Mouse (Mus musculus): ENCODE results near the gene Sox30. TPM values are rescaled to one million over a fixed set of nuclear protein-coding genes. Genes with fewer than 3 reads are reported as not detected.
"Not testable (repeated sequence)": the region's sequence is repeated elsewhere in the genome, so short reads cannot be mapped to it uniquely, and the experiment has no call there.

Gene Sox30
- polyA plus RNA-seq, 1 experiment from 2014 or later = 0.23 TPM

DNA sequence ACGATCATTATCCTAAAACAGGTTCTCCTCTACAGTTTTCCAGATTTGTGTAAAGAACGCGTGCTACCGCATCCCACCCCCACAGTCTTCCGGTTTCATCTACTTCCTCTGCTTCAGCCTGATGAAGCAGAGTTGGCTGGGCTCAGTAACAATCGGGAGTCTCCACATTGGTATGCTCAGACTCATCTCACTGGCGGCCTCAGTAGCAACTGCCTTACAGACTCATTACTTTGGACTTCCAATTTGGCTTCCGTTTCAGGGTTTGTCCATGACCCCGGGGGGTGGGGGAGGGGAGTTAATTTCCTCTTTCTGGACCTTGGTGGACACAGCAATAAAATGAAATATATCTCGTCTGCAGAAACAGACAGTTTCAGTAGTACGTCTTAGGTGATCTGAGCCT lies 59.2 kb downstream of the Sox30 start:
- Histone ChIP-seq H3K27me3 (ENCODE audit: control insufficient read depth, insufficient read depth, low read length) (no peaks in the 10 kb centered on the region), H3K4me2 (ENCODE audit: low read depth, severe bottlenecking) (no peak overlapping the region), H3K36me3 (ENCODE audit: control insufficient read depth, insufficient read depth, low read length) (no peaks in the 10 kb centered on the region), H3K4me3 (ENCODE audit: low read depth, low read length) (no peak overlapping the region), H3K4me1 (ENCODE audit: control insufficient read depth, insufficient read depth, low read length) (0 out of 2 replicates have a peak, but pooled peaks cover 3% of the 10 kb centered on the region), H3K9me3 (ENCODE audit: control insufficient read depth, low read length) (no peaks in the 10 kb centered on the region), H3K27ac (replicated peaks; ENCODE audit: low read depth, low read length) (no peak overlapping the region), H3K9ac (ENCODE audit: low read length) (no peak overlapping the region)
- 40% methylated on average over 11 of the region's 11 CpGs for WGBS
- DNase-seq (ENCODE audit: low spot score) = peak; percentile 44
- ATAC-seq (ENCODE audit: insufficient number of reproducible peaks, low FRiP score, low TSS enrichment, low read depth) = no peak

GRCm38 (mm10) chr11:46040841-46041556 lies 60.9 kb downstream of the Sox30 start:
- 89% methylated on average over 9 of the region's 9 CpGs for WGBS
- no peak overlapping the region for H3K4me3 ChIP-seq (ENCODE audit: low read depth, low read length)

DNA sequence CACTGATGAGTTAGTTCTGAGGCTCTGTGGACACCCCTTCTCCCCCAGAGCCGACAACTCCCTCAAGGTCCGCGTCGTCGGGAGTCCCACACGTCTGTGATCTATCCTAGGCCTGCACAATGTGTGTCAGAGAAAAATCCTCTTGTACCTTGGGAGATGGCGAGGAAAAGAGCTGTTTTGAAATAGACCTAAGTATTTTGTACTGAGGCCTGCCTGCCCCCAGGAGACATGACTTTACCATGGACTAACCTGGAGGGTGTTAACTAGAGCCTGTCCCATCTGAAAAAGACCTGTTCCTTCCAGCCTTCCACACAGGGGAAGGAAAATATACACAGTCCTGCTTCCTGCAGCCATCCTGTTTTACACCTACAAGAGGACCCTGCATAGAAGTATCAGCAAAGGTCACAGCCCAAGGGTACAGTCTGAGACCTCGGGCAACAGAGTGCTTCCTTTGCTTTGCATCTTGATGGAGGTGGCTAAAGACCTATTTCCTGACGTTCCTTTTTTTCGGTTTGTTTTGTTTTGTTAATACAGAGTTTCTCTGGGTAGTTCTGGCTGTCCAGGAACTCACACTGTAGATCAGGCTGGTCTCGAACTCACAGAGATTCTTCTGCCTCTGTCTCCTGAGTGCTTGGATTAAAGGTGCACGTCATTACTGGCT lies 61.6 kb downstream of the Sox30 start:
- no peak for ATAC-seq (ENCODE audit: insufficient number of reproducible peaks, low FRiP score, low TSS enrichment, low read depth)
- Histone ChIP-seq H3K9me3 (ENCODE audit: control insufficient read depth, low read length) (no peaks in the 10 kb centered on the region), H3K4me2 (ENCODE audit: low read depth, severe bottlenecking) (no peak overlapping the region), H3K27me3 (ENCODE audit: control insufficient read depth, insufficient read depth, low read length) (no peaks in the 10 kb centered on the region), H3K27ac (replicated peaks; ENCODE audit: low read depth, low read length) (no peak overlapping the region), H3K4me1 (ENCODE audit: control insufficient read depth, insufficient read depth, low read length) (0 out of 2 replicates have a peak, but pooled peaks cover 3% of the 10 kb centered on the region), H3K4me3 (ENCODE audit: low read depth, low read length) (no peak overlapping the region), H3K36me3 (ENCODE audit: control insufficient read depth, insufficient read depth, low read length) (no peaks in the 10 kb centered on the region), H3K9ac (ENCODE audit: low read length) (no peak overlapping the region)
- DNase-seq (ENCODE audit: low spot score) = no peak
- 77% methylated on average over 12 of the region's 12 CpGs for WGBS

More at GRCm38 (mm10) chr11:46040841-46041556, 60.9 kb downstream of the Sox30 start:
- no peaks in the 10 kb centered on the region for H3K36me3 ChIP-seq (ENCODE audit: control insufficient read depth, insufficient read depth, low read length)
- no peak overlapping the region for H3K9ac ChIP-seq (ENCODE audit: low read length)
- no peaks in the 10 kb centered on the region for H3K9me3 ChIP-seq (ENCODE audit: control insufficient read depth, low read length)
- H3K4me1 ChIP-seq (ENCODE audit: control insufficient read depth, insufficient read depth, low read length) = 0 out of 2 replicates have a peak, but pooled peaks cover 3% of the 10 kb centered on the region
- no peak overlapping the region for H3K27ac ChIP-seq (replicated peaks; ENCODE audit: low read depth, low read length)
- H3K4me2 ChIP-seq (ENCODE audit: low read depth, severe bottlenecking) = no peak overlapping the region
- ATAC-seq (ENCODE audit: insufficient number of reproducible peaks, low FRiP score, low TSS enrichment, low read depth) = no peak
- no peaks in the 10 kb centered on the region for H3K27me3 ChIP-seq (ENCODE audit: control insufficient read depth, insufficient read depth, low read length)
- no peak for DNase-seq (ENCODE audit: low spot score)

GRCm38 (mm10) chr11:46044781-46045180 lies 64.7 kb downstream of the Sox30 start:
- H3K9me3 ChIP-seq (ENCODE audit: control insufficient read depth, low read length) = no peaks in the 10 kb centered on the region
- no peak overlapping the region for H3K4me2 ChIP-seq (ENCODE audit: low read depth, severe bottlenecking)
- H3K27ac ChIP-seq (replicated peaks; ENCODE audit: low read depth, low read length) = no peak overlapping the region
- 0 out of 2 replicates have a peak, but pooled peaks cover under 1% of the 10 kb centered on the region for H3K4me1 ChIP-seq (ENCODE audit: control insufficient read depth, insufficient read depth, low read length)
- H3K4me3 ChIP-seq (ENCODE audit: low read depth, low read length) = no peak overlapping the region
- H3K27me3 ChIP-seq (ENCODE audit: control insufficient read depth, insufficient read depth, low read length) = no peaks in the 10 kb centered on the region
- no peak for DNase-seq (ENCODE audit: low spot score)
- no peak for ATAC-seq (ENCODE audit: insufficient number of reproducible peaks, low FRiP score, low TSS enrichment, low read depth)
- H3K9ac ChIP-seq (ENCODE audit: low read length) = no peak overlapping the region
- 88% methylated on average over 5 of the region's 5 CpGs for WGBS
- no peaks in the 10 kb centered on the region for H3K36me3 ChIP-seq (ENCODE audit: control insufficient read depth, insufficient read depth, low read length)

DNA sequence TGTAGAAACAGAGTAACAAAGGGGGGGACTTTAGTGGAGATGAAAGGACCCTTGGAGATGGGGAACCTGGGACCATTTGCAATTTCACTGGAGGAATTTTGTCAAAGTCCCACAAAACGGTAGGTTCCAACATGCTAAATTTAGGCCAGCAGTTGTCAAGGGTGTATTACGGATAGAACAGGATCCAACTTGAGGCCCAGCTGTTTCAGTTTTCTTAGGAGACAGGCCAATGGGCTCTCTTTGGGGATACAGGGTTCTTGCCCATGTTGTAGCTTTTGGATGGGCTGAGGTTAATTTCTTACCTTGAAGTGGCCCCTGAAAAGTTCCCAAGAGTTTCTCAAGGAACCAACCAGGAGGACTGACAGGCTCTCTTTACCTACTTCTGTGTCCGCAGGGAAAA lies 67.2 kb downstream of the Sox30 start:
- Histone ChIP-seq H3K27ac (replicated peaks; ENCODE audit: low read depth, low read length) (no peak overlapping the region), H3K9ac (ENCODE audit: low read length) (no peak overlapping the region), H3K4me1 (ENCODE audit: control insufficient read depth, insufficient read depth, low read length) (no peaks in the 10 kb centered on the region), H3K36me3 (ENCODE audit: control insufficient read depth, insufficient read depth, low read length) (no peaks in the 10 kb centered on the region), H3K4me3 (ENCODE audit: low read depth, low read length) (no peak overlapping the region), H3K27me3 (ENCODE audit: control insufficient read depth, insufficient read depth, low read length) (no peaks in the 10 kb centered on the region), H3K9me3 (ENCODE audit: control insufficient read depth, low read length) (no peaks in the 10 kb centered on the region), H3K4me2 (ENCODE audit: low read depth, severe bottlenecking) (no peak overlapping the region)
- ATAC-seq (ENCODE audit: insufficient number of reproducible peaks, low FRiP score, low TSS enrichment, low read depth) = no peak
- 80% methylated on average over 3 of the region's 3 CpGs for WGBS
- DNase-seq (ENCODE audit: low spot score) = no peak

DNA sequence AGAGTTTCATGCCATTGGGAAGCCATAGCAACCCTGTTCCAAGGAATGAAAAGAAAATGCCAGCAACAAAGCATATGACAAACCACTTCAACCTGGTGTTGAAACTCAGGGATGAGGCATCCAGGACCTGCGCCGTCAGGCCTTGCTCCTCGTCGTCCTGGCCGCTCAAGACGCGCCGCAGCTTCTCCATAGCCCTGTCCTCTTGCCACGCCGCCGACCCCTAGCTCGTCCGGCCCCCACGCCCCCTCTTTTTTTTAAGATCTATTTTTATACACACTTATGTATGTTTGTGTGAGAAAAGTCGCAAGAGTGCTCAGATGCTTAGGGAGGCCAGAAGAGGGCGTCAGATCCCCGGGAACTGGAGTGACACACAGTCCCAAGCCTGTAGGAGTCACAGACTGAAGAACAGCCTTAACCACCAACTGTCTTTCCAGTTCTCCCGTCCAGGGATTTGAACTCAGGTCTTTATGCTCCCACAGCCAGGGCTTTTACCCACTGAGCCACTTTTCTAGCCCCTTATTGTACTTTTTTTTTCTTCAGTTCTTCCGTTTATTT lies 72.1 kb downstream of the Sox30 start, which contains the start of gene Gm12166:
Gene Gm12166, minus strand, starts transcription at position 217 of the 555 bp plus-strand sequence.
- not testable (repeated sequence) for H3K27ac ChIP-seq (replicated peaks; ENCODE audit: low read depth, low read length); H3K4me2 ChIP-seq (ENCODE audit: low read depth, severe bottlenecking); H3K4me3 ChIP-seq (ENCODE audit: low read depth, low read length); H3K27me3 ChIP-seq (ENCODE audit: control insufficient read depth, insufficient read depth, low read length); H3K9me3 ChIP-seq (ENCODE audit: control insufficient read depth, low read length); H3K4me1 ChIP-seq (ENCODE audit: control insufficient read depth, insufficient read depth, low read length); H3K9ac ChIP-seq (ENCODE audit: low read length); ATAC-seq (ENCODE audit: insufficient number of reproducible peaks, low FRiP score, low TSS enrichment, low read depth); H3K36me3 ChIP-seq (ENCODE audit: control insufficient read depth, insufficient read depth, low read length)
- 39% methylated on average over 19 of the region's 19 CpGs for WGBS
- peak; percentile 65 for DNase-seq (ENCODE audit: low spot score)

- not testable (repeated sequence) for H3K36me3 ChIP-seq (ENCODE audit: control insufficient read depth, insufficient read depth, low read length); H3K4me1 ChIP-seq (ENCODE audit: control insufficient read depth, insufficient read depth, low read length); H3K9ac ChIP-seq (ENCODE audit: low read length); H3K4me3 ChIP-seq (ENCODE audit: low read depth, low read length); H3K27me3 ChIP-seq (ENCODE audit: control insufficient read depth, insufficient read depth, low read length); H3K4me2 ChIP-seq (ENCODE audit: low read depth, severe bottlenecking); H3K27ac ChIP-seq (replicated peaks; ENCODE audit: low read depth, low read length); H3K9me3 ChIP-seq (ENCODE audit: control insufficient read depth, low read length); ATAC-seq (ENCODE audit: insufficient number of reproducible peaks, low FRiP score, low TSS enrichment, low read depth); DNase-seq (ENCODE audit: low spot score)
- 88% methylated on average over 3 of the region's 3 CpGs for WGBS
Measured at GRCm38 (mm10) chr11:46053457-46053856, 73.3 kb downstream of the Sox30 start.

DNA sequence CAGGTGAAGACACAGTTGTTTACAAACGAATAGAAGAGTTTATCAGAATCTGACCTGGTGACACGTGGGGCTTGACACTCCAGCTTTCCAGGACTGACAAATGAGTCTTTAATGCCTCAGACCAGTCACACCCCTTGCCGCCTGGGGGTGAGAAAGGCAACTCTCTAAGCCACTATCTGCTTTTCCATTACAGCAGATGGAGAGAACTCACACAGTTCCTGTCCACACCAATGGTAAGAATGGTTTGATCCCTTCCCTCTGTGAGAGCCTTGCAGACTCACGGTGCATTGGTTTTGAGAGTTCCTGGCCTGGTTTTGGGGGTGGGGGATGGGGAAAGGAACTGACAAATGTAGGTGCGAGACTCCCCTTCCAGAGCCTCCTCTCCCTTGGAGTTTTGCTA lies 74.2 kb downstream of the Sox30 start:
- no peak overlapping the region for H3K4me3 ChIP-seq (ENCODE audit: low read depth, low read length)
- ATAC-seq (ENCODE audit: insufficient number of reproducible peaks, low FRiP score, low TSS enrichment, low read depth) = no peak
- no peaks in the 10 kb centered on the region for H3K9me3 ChIP-seq (ENCODE audit: control insufficient read depth, low read length)
- H3K27me3 ChIP-seq (ENCODE audit: control insufficient read depth, insufficient read depth, low read length) = no peaks in the 10 kb centered on the region
- DNase-seq (ENCODE audit: low spot score) = no peak
- H3K36me3 ChIP-seq (ENCODE audit: control insufficient read depth, insufficient read depth, low read length) = no peaks in the 10 kb centered on the region
- H3K9ac ChIP-seq (ENCODE audit: low read length) = no peak overlapping the region
- H3K4me2 ChIP-seq (ENCODE audit: low read depth, severe bottlenecking) = no peak overlapping the region
- peaks cover 8% of the 10 kb centered on the region; the same call in 1 of the 2 replicates for H3K4me1 ChIP-seq (ENCODE audit: control insufficient read depth, insufficient read depth, low read length)
- 22% methylated on average over 5 of the region's 5 CpGs for WGBS
- no peak overlapping the region for H3K27ac ChIP-seq (replicated peaks; ENCODE audit: low read depth, low read length)

Data from limb, embryonic 11.5 days (tissue).